Mouse (Mus musculus) midbrain, embryonic 15.5 days (tissue): ENCODE measurements around the gene Rbm44. TPM values are rescaled to one million over a fixed set of nuclear protein-coding genes. Genes with fewer than 3 reads are reported as not detected.

Source experiments
- ATAC-seq: fragments of 200-750 bp; cut with Nextera tagmentation; replicated peaks from 2 replicates; pipeline ENCODE4 v1.8.0; 2017; ENCODE audit warnings: moderate TSS enrichment
- H3K27ac ChIP-seq: fragments of 300-500 bp; sonication (generic); 2 replicates; pipeline ENCODE4 v1.5.1; 2015; ENCODE audit warnings: mild to moderate bottlenecking, inconsistent platforms
- H3K27me3 ChIP-seq: fragments of 300-500 bp; sonication (generic); replicated peaks from 2 replicates; pipeline ENCODE4 v1.6.1; 2015; ENCODE audit warnings: inconsistent platforms
- H3K36me3 ChIP-seq: fragments of 300-500 bp; sonication (generic); replicated peaks from 2 replicates; pipeline ENCODE4 v1.6.1; 2015; ENCODE audit warnings: inconsistent platforms
- H3K4me1 ChIP-seq: fragments of 300-500 bp; sonication (generic); 2 replicates; pipeline ENCODE4 v1.6.1; 2015; ENCODE audit warnings: inconsistent platforms
- H3K4me2 ChIP-seq: fragments of 300-500 bp; sonication (generic); 2 replicates; pipeline ENCODE4 v1.6.1; 2015; ENCODE audit warnings: inconsistent platforms, mild to moderate bottlenecking, moderate library complexity
- H3K4me3 ChIP-seq: fragments of 300-500 bp; sonication (generic); 2 replicates; pipeline ENCODE4 v1.5.1; 2015; ENCODE audit warnings: mild to moderate bottlenecking, inconsistent platforms
- H3K9ac ChIP-seq: fragments of 300-500 bp; sonication (generic); 2 replicates; pipeline ENCODE4 v1.6.1; 2015; ENCODE audit warnings: mild to moderate bottlenecking, inconsistent platforms
- H3K9me3 ChIP-seq: fragments of 300-500 bp; sonication (generic); 2 replicates; pipeline ENCODE4 v1.6.1; 2016; ENCODE audit warnings: inconsistent platforms
- WGBS: fragments of 180-500 bp; shearing (Covaris S2); methylation state at CpG from one replicate; pipeline ENCODE4 v1.1.7; 2015; ENCODE audit warnings: mixed read lengths; 5-methylcytosine and 5-hydroxymethylcytosine counted together
- polyA plus RNA-seq: library from polyadenylated mRNA; unstranded; fragments of >200 nt; fragmentation: Nextera tagmentation; extraction: Ambion mirVana; gene quantifications from 2 replicates; pipeline ENCODE4 v1.2.1, GENCODE M21; 2015

Rbm44 gene
- polyA plus RNA-seq, 1 experiment from 2014 or later, result 0.15 TPM

DNA sequence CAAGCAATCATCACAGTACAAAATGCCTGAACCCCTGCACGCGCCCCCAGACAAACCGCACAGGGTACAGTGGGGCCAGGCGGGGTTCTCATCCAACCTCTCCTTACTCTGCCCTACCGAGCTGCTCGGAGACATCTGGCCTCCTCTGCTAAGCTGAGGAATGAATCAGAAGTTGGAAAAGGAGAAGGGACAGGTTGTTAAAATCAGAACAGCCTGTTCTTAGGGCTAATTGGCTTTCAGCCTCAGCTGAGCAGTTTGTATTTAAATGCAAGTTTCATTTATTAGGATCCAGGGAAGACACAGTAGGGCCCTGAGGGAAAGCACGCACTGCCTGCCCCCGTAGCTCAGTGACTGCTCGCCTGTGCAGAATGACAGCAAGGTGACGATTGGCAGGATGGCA lies 54.9 kb downstream of the Rbm44 start:
- WGBS, result 85% methylated on average over 10 of the region's 10 CpGs
- Histone ChIP-seq H3K4me3 (no peak overlapping the region), H3K36me3 (no peaks in the 10 kb centered on the region), H3K9ac (no peak overlapping the region), H3K9me3 (no peaks in the 10 kb centered on the region), H3K27ac (no peak overlapping the region), H3K4me2 (no peak overlapping the region), H3K4me1 (no peaks in the 10 kb centered on the region), H3K27me3 (no peaks in the 10 kb centered on the region)
- no peak for ATAC-seq

DNA sequence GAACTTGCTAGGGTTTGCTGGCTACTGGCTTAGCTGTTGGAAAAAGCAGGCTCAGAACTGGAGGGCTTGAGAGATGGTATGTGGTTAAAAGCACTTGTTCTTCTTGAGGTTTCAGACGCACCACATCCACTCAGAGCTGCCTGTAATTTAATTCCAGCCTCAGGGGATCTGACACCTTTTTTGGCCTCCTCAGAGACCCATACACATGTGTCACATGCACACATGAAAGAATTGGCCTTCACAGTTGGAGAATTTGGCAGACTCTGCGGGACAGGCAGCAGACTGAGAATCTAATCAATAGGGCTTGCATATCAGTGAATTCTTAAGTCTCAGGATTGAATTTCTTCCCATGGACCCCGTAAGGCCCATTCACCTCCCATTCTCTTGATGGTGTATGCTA lies 56.2 kb downstream of the Rbm44 start:
- no peak for ATAC-seq
- Histone ChIP-seq H3K4me1 (no peaks in the 10 kb centered on the region), H3K9me3 (no peaks in the 10 kb centered on the region), H3K4me2 (no peak overlapping the region), H3K27ac (no peak overlapping the region), H3K9ac (no peak overlapping the region), H3K27me3 (no peaks in the 10 kb centered on the region), H3K36me3 (no peaks in the 10 kb centered on the region), H3K4me3 (no peak overlapping the region)
- 45% methylated on average over 3 of the region's 3 CpGs for WGBS

DNA sequence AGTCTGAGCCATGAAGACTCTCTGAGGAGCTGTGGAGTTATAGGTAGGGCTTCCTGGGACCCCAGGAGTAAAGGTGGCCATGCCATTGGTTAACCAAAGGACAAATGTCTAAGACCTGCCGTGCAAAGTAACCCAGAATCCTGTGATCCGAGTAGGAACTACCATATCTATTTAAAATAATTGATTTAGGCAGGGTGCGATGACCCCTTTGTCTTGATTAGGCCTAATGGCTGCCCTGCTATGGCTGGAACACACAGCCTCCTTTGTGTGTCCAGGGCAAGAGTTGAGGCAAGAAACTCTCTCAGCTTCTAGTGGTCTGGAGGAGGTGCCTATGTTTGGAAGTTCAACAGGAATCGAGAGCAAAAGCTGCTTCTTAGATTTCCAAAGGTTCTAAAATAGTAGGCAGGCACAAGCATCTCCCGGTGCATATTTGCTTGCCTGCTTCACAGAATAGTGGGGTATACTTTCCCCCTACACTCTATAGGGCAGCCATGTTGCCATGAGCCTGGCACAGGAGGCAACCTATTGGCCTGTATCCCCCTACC lies 59.4 kb downstream of the Rbm44 start:
- Histone ChIP-seq H3K9me3 (no peaks in the 10 kb centered on the region), H3K27me3 (no peaks in the 10 kb centered on the region), H3K4me1 (no peaks in the 10 kb centered on the region), H3K9ac (no peak overlapping the region), H3K27ac (no peak overlapping the region), H3K4me2 (no peak overlapping the region), H3K4me3 (no peak overlapping the region), H3K36me3 (no peaks in the 10 kb centered on the region)
- ATAC-seq, result no peak
- WGBS, result 80% methylated on average over 5 of the region's 5 CpGs

DNA sequence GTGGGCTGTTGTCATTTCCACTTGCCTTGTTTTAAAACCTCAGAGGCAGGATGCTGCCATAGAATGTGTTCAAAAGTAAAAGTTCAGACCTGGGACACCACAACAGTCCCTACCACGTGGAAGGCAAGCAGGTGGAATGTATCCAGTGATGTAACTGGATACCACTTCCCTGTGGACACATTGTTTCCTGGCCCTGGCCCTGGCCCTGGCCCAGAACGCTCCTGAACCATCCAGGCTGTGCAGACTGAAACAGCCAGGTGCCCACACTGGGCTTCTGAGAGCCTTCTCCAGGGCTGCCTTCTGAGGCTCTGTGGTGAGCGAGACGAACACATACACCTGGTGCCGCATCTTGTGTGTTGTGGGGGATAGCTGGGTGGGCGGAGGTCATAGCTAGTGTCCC lies 60.8 kb downstream of the Rbm44 start:
- H3K4me2 ChIP-seq, result no peak overlapping the region
- H3K9ac ChIP-seq, result no peak overlapping the region
- no peak overlapping the region for H3K4me3 ChIP-seq
- H3K9me3 ChIP-seq, result no peaks in the 10 kb centered on the region
- no peaks in the 10 kb centered on the region for H3K36me3 ChIP-seq
- no peak for ATAC-seq
- 81% methylated on average over 6 of the region's 6 CpGs for WGBS
- no peak overlapping the region for H3K27ac ChIP-seq
- H3K27me3 ChIP-seq, result no peaks in the 10 kb centered on the region
- no peaks in the 10 kb centered on the region; the same call in 1 of the 2 replicates for H3K4me1 ChIP-seq

GRCm38 (mm10) chr1:91206336-91206735 lies 61.4 kb downstream of the Rbm44 start:
- Histone ChIP-seq H3K4me2 (no peak overlapping the region), H3K9me3 (no peaks in the 10 kb centered on the region), H3K36me3 (no peaks in the 10 kb centered on the region), H3K4me3 (no peak overlapping the region), H3K9ac (no peak overlapping the region), H3K27ac (no peak overlapping the region), H3K4me1 (peaks cover 3% of the 10 kb centered on the region), H3K27me3 (no peaks in the 10 kb centered on the region)
- 74% methylated on average over 8 of the region's 8 CpGs for WGBS
- no peak for ATAC-seq

- Histone ChIP-seq H3K4me1 (peaks cover 8% of the 10 kb centered on the region), H3K27ac (no peak overlapping the region), H3K4me3 (no peak overlapping the region), H3K9ac (no peak overlapping the region), H3K27me3 (no peaks in the 10 kb centered on the region), H3K9me3 (no peaks in the 10 kb centered on the region), H3K36me3 (no peaks in the 10 kb centered on the region), H3K4me2 (no peak overlapping the region)
- ATAC-seq, result no peak
- WGBS, result 79% methylated on average over 5 of the region's 5 CpGs
These were observed 62.0 kb downstream of the Rbm44 start for GRCm38 (mm10) chr1:91206873-91207272.

DNA sequence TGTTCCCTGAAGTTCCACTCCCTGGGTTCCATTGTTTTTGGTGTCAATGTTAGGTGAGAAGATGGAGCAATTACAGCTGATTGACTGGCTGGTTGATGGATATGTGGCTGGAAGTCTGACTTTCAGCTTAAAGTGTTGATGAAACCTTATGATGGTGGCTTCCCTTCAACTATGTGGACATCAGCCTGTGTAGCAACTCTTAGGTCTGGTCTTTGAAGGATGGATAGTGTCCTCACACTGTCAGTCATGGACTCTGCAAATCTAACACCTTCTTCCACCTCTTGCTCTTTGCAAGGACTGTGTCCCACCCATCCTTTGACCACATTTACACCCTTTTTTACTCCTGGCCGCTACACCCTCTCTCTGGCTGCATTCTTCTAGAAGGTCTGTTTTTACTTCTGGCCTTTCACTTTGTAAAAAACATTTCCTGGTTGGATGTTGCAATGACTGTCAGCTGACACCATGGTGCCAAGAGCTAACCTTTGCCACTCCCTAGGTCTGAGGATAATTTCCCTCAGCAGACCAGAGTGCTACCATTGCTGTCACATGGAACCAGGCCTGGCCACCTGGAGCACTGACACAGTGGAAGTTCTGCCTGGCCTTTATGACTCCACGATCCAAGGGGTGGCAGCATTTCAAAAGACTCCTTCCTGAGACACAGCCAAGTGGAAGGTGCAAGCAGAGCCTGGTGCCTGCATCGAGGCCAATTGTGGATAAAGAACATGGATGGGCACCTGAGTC lies 62.6 kb downstream of the Rbm44 start:
- Histone ChIP-seq H3K4me3 (no peak overlapping the region), H3K27ac (no peak overlapping the region), H3K36me3 (no peaks in the 10 kb centered on the region), H3K9ac (no peak overlapping the region), H3K4me1 (peaks cover 9% of the 10 kb centered on the region), H3K27me3 (no peaks in the 10 kb centered on the region), H3K4me2 (no peak overlapping the region), H3K9me3 (no peaks in the 10 kb centered on the region)
- ATAC-seq, result no peak
- WGBS, result 68% methylated on average over 3 of the region's 3 CpGs

DNA sequence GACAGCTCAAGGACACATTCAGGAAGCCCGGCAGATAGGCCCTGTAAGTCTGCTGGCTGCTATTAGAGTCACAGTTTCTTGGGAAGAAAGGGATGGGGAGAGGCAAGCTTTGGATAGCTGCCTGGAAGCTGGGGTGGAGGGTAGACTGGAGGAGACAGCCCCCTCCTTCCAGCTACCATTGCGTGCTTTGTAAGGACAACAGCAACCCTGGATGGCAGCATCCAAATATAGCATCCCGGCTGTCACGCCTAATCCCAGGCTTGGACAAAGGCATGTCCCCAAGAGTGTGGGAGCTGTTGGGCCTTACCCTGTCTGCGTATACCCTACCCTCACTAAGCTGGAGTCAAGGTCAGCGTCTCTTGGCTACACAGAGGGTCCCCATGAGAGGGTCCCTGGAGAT lies 64.5 kb downstream of the Rbm44 start:
- Histone ChIP-seq H3K4me3 (no peak overlapping the region), H3K4me2 (no peak overlapping the region), H3K27ac (peak overlapping the region; percentile 79), H3K36me3 (no peaks in the 10 kb centered on the region), H3K4me1 (peaks cover 9% of the 10 kb centered on the region), H3K9ac (no peak overlapping the region), H3K9me3 (no peaks in the 10 kb centered on the region), H3K27me3 (no peaks in the 10 kb centered on the region)
- WGBS, result 68% methylated on average over 6 of the region's 6 CpGs
- ATAC-seq, result peak; percentile 76

DNA sequence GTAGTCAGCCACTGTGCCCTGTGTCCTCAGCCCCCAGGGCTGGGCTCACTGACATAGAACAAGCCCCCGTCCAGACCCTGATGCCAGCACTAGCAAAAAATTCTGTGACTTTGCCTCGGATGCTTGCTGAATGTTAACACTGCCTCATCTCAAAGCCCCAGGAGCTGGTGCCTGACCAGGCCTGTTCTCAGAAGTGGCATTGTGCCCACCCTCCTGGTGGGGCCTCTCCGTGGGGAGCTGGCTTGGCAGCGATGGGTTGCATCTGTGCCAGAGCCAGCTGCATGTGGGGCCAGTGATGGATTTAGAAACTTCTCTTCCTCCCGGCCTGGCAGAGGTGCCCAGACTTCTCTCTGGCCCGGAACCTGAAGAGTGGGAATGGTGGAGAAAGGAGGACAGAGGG lies 64.9 kb downstream of the Rbm44 start:
- no peaks in the 10 kb centered on the region for H3K9me3 ChIP-seq
- 77% methylated on average over 6 of the region's 6 CpGs for WGBS
- no peaks in the 10 kb centered on the region for H3K36me3 ChIP-seq
- no peaks in the 10 kb centered on the region for H3K27me3 ChIP-seq
- H3K27ac ChIP-seq, result peak overlapping the region; percentile 79
- no peak overlapping the region for H3K4me2 ChIP-seq
- no peak overlapping the region for H3K4me3 ChIP-seq
- H3K4me1 ChIP-seq, result peaks cover 9% of the 10 kb centered on the region
- H3K9ac ChIP-seq, result no peak overlapping the region
- peak; percentile 83 for ATAC-seq

DNA sequence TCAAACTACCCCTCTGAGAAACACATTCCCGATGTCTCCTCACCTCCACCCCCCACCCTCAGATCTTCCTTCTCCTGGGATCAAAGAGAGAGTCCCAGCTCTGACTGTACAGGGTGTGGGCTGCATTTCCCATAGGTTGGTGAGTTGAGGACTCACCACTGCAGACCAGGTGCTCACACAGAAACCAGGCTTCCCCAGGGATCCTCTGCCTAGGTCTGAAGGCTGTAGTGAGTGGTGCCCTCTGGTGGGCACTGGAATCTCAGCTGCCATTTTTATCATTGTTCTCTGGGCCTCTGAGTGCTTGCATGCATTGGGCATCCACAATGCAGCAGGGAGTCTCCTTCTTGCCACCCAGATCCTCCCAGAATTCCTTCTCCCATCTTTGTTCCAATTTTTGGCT lies 66.2 kb downstream of the Rbm44 start:
- no peaks in the 10 kb centered on the region for H3K36me3 ChIP-seq
- no peaks in the 10 kb centered on the region for H3K9me3 ChIP-seq
- 79% methylated on average over 1 of the region's 1 CpGs for WGBS
- no peak; the same call in 1 of the 2 replicates for ATAC-seq
- H3K4me3 ChIP-seq, result no peak overlapping the region
- no peaks in the 10 kb centered on the region for H3K27me3 ChIP-seq
- no peak overlapping the region for H3K27ac ChIP-seq
- no peak overlapping the region for H3K4me2 ChIP-seq
- no peak overlapping the region for H3K9ac ChIP-seq
- peaks cover 9% of the 10 kb centered on the region for H3K4me1 ChIP-seq

DNA sequence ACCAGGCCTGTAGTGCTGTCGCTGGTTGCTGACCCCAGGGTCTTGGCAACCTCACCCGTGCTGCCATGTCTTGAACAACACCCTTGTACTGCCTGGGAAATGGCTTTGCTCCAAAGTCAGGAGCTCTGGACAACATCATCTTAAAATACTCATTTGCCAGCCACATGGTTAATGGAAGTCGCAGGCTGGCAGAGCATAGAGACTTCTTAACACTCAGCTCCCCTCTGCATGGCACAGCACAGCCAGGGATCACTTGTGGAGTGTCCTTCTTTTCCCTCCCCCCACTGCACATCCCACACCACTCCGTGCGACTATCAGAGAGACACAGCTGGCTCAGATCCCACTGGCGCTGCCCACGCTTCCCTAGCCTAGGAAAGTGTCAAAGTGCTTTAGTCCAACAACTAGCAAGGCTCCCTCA lies 66.7 kb downstream of the Rbm44 start:
- Histone ChIP-seq H3K4me2 (no peak overlapping the region), H3K4me1 (peaks cover 9% of the 10 kb centered on the region), H3K27ac (no peak overlapping the region), H3K4me3 (no peak overlapping the region), H3K9ac (no peak overlapping the region), H3K9me3 (no peaks in the 10 kb centered on the region), H3K36me3 (no peaks in the 10 kb centered on the region), H3K27me3 (no peaks in the 10 kb centered on the region)
- WGBS, result 66% methylated on average over 7 of the region's 7 CpGs
- ATAC-seq, result no peak

DNA sequence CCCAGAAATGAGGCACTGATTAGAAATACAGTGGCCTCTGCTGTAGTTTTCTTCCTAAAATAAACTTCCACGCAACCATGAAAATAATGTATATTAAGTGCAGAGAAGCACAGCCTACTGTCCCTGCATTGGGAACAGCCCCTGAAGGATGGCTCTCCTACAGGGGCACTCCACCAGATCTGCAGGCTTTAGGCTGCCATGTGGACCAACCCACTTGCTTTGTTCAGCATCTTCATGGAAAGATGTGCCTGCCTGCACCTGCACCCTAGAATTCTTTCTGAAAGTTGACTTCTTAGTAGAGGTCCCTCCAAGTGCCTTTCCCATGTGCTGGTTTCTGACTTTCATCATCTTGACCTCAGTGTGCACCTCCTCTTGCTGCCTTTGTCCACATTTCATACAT lies 70.4 kb downstream of the Rbm44 start:
- H3K9ac ChIP-seq, result no peak overlapping the region
- no peak overlapping the region for H3K4me3 ChIP-seq
- no peaks in the 10 kb centered on the region for H3K27me3 ChIP-seq
- peaks cover 9% of the 10 kb centered on the region; the same call in 1 of the 2 replicates for H3K4me1 ChIP-seq
- no peak for ATAC-seq
- no peaks in the 10 kb centered on the region for H3K36me3 ChIP-seq
- no peak overlapping the region for H3K27ac ChIP-seq
- H3K4me2 ChIP-seq, result no peak overlapping the region
- WGBS, result 100% methylated on average over 1 of the region's 1 CpGs
- no peaks in the 10 kb centered on the region for H3K9me3 ChIP-seq

- no peak overlapping the region for H3K9ac ChIP-seq
- H3K36me3 ChIP-seq, result no peaks in the 10 kb centered on the region
- H3K27ac ChIP-seq, result no peak overlapping the region
- H3K9me3 ChIP-seq, result no peaks in the 10 kb centered on the region
- no peak overlapping the region for H3K4me3 ChIP-seq
- H3K4me1 ChIP-seq, result peaks cover 9% of the 10 kb centered on the region; the same call in 1 of the 2 replicates
- no peak overlapping the region for H3K4me2 ChIP-seq
- no peaks in the 10 kb centered on the region for H3K27me3 ChIP-seq
- ATAC-seq, result no peak
- 56% methylated on average over 1 of the region's 1 CpGs for WGBS
These were observed 71.1 kb downstream of the Rbm44 start for GRCm38 (mm10) chr1:91215981-91216380.
